Mouse (Mus musculus) forebrain, embryonic 11.5 days (tissue): ENCODE measurements around the gene Spg7. TPM values are rescaled to one million over a fixed set of nuclear protein-coding genes. Genes with fewer than 3 reads are reported as not detected.

ENCODE experiments used
- microRNA-seq: library from miRNA; unstranded; fragments of <30 nt; microRNA quantifications from one replicate; pipeline ENCODE4, GENCODE M21; 2016; ENCODE audit not compliant: insufficient number of aligned reads
- polyA plus RNA-seq: library from polyadenylated mRNA; unstranded; fragments of >200 nt; fragmentation: Nextera tagmentation; extraction: Ambion mirVana; gene quantifications from 2 replicates; pipeline ENCODE4 v1.2.1, GENCODE M21; 2014

The Spg7 gene
- polyA plus RNA-seq, 1 experiment from 2014 or later, result 43.5 TPM

Small RNAs within 50 kb of the gene (microRNA-seq; reads per million reads assigned to microRNA genes)
- gene Mir7079, result 3.4 reads per million
- gene Mir7080, result not detected

Other genes starting within 250 kb of the Spg7 start
- 0.56 and 0.92 TPM in 2 replicates for gene Cdh15, start 215.0 kb upstream of the Spg7 start, polyA plus RNA-seq
- 94.4 and 95.0 TPM in 2 replicates for gene Ankrd11, start 20.7 kb upstream of the Spg7 start, polyA plus RNA-seq
- gene Rpl13, start 39.4 kb downstream of the Spg7 start, polyA plus RNA-seq, result 1,219 and 1,311 TPM in 2 replicates
- gene Cpne7, start 54.4 kb downstream of the Spg7 start, polyA plus RNA-seq, result 0.19 TPM in 1 of 2 replicates, not detected in the other
- gene Sult5a1, start 95.4 kb downstream of the Spg7 start, polyA plus RNA-seq, result 2.9 and 4.3 TPM in 2 replicates
- gene Dpep1, start 123.3 kb downstream of the Spg7 start, polyA plus RNA-seq, result 0.81 and 1.5 TPM in 2 replicates
- gene Chmp1a, start 149.8 kb downstream of the Spg7 start, polyA plus RNA-seq, result 117 and 126 TPM in 2 replicates
- 5.9 and 6.0 TPM in 2 replicates for gene Spata33, start 149.9 kb downstream of the Spg7 start, polyA plus RNA-seq
- gene Cdk10, start 161.9 kb downstream of the Spg7 start, polyA plus RNA-seq, result 36.0 and 36.6 TPM in 2 replicates
- 1.8 and 2.0 TPM in 2 replicates for gene Spata2l, start 173.3 kb downstream of the Spg7 start, polyA plus RNA-seq
- gene Zfp276, start 191.3 kb downstream of the Spg7 start, polyA plus RNA-seq, result 25.1 and 26.5 TPM in 2 replicates
- gene Vps9d1, start 191.4 kb downstream of the Spg7 start, polyA plus RNA-seq, result 27.3 and 29.6 TPM in 2 replicates